ENCODE assay signal across 15 mouse cellular contexts in genomic region chr11:51811230-51811629, GRCm38 (mm10). TPM values are rescaled to one million over a fixed set of nuclear protein-coding genes. Genes with fewer than 3 reads are reported as not detected.
DNase-seq lines count a peak whose midpoint lies in the region; ATAC-seq and TF ChIP-seq lines count a peak whose summit lies in the region.
"Had no signal": no experiment of that assay in that cellular context is flagged by ENCODE, and none has a peak within 500 bp of the region (broad histone marks: within the 10 kb centered on the region; RNA-seq: fewer than 3 reads in every experiment).

No protein-coding gene starts in this region.

- H3K4me3 ChIP-seq in layer of hippocampus, adult 2 months: no peak overlapping the region
- H3K4me3 ChIP-seq: embryonic facial prominence, embryonic 13.5 days; midbrain, embryonic 15.5 days had no signal

- no peaks in the 10 kb centered on the region for H3K27me3 ChIP-seq in Patski
- H3K27me3 ChIP-seq: embryonic facial prominence, embryonic 13.5 days; midbrain, embryonic 15.5 days had no signal

- no peak for DNase-seq in layer of hippocampus, adult 2 months (ENCODE audit: low spot score in 2 of 2)
- DNase-seq in layer of hippocampus, postnatal 14 days (ENCODE audit: low spot score in 2 of 2): no peak
- peak; percentile 44 for DNase-seq in thymus, postnatal 4 days
- DNase-seq in thymus, postnatal 0 days (ENCODE audit: low spot score): no peak
- DNase-seq in Patski (ENCODE audit: low read depth, low spot score): no peak
- no peak for DNase-seq in spleen, postnatal 36 days (ENCODE audit: low spot score in 2 of 2)
- DNase-seq: cerebellum, postnatal 14 days; gastrocnemius, postnatal 25 days; heart, postnatal 10 days; left cerebral cortex, postnatal 4 days had no signal

- H3K27ac ChIP-seq in layer of hippocampus, adult 2 months: no peak overlapping the region
- H3K27ac ChIP-seq: embryonic facial prominence, embryonic 13.5 days; midbrain, embryonic 15.5 days had no signal

- TF ChIP-seq CTCF in layer of hippocampus, adult 2 months (conservative IDR thresholded peaks at IDR 0.05): peak; percentile 65
- TF ChIP-seq CTCF in Patski (IDR thresholded peaks at IDR 0.05): peak; percentile 71

- POLR2A ChIA-PET in Patski (lab: Charles Lee): no interaction called here

- ATAC-seq in Patski: no peak
- no peak for ATAC-seq in granulocyte monocyte progenitor cell, adult 5-6 weeks (replicated peaks; ENCODE audit: poor library complexity, severe bottlenecking)
- ATAC-seq: forebrain, embryonic 14.5 days; inflammation-experienced regulatory T-cells, adult 6 months; midbrain, embryonic 15.5 days had no signal

- CTCF ChIA-PET in Patski (lab: Charles Lee): no interaction called here

- in situ Hi-C loops in Patski (cut with MboI; ENCODE audit: low pct_unique_long_range_greater_than_20kb): no loop called here

RNA-seq across cellular contexts. Expression of gene Jade2, which starts 46.2 kb away (rescaled TPM):
- 10 to 100 TPM; 39.2 to 42.1 TPM for total RNA-seq in layer of hippocampus, adult 2 months (2021)
- 10 to 100 TPM; 14.5 to 15.0 TPM for total RNA-seq in layer of hippocampus, postnatal 14 days (2021)
- 6.8 TPM in 2 replicates for polyA plus RNA-seq in thymus, postnatal 0 days (2015; fragmentation: Nextera tagmentation; extraction: Ambion mirVana)
- polyA plus RNA-seq in Patski (2021): 31.6 TPM
- total RNA-seq in granulocyte monocyte progenitor cell, adult 5-6 weeks (2014; fragmentation: Nextera tagmentation): 6.3 and 9.3 TPM in 2 replicates
- total RNA-seq in granulocyte monocyte progenitor cell, adult 5-6 weeks (2017): 6.6 and 8.5 TPM in 2 replicates

RNA-seq across cellular contexts. Expression of gene Sar1b, which starts 47.7 kb away (rescaled TPM):
- total RNA-seq in layer of hippocampus, adult 2 months (2021): 10 to 100 TPM; 71.7 to 72.0 TPM
- 10 to 100 TPM; 71.8 to 74.5 TPM for total RNA-seq in layer of hippocampus, postnatal 14 days (2021)
- polyA plus RNA-seq in thymus, postnatal 0 days (2015; fragmentation: Nextera tagmentation; extraction: Ambion mirVana): 128 and 132 TPM in 2 replicates
- polyA plus RNA-seq in Patski (2021): 91.0 TPM
- 61.3 and 80.3 TPM in 2 replicates for total RNA-seq in granulocyte monocyte progenitor cell, adult 5-6 weeks (2014; fragmentation: Nextera tagmentation)
- 73.4 and 74.5 TPM in 2 replicates for total RNA-seq in granulocyte monocyte progenitor cell, adult 5-6 weeks (2017)

RNA-seq across cellular contexts. Expression of gene Sec24a, which starts 47.8 kb away (rescaled TPM):
- 10 to 100 TPM; 17.6 to 21.6 TPM for total RNA-seq in layer of hippocampus, adult 2 months (2021)
- 10 to 100 TPM; 23.1 to 23.7 TPM for total RNA-seq in layer of hippocampus, postnatal 14 days (2021)
- 5.8 and 7.0 TPM in 2 replicates for polyA plus RNA-seq in thymus, postnatal 0 days (2015; fragmentation: Nextera tagmentation; extraction: Ambion mirVana)
- 18.8 TPM for polyA plus RNA-seq in Patski (2021)
- 19.9 and 25.1 TPM in 2 replicates for total RNA-seq in granulocyte monocyte progenitor cell, adult 5-6 weeks (2014; fragmentation: Nextera tagmentation)
- 7.0 and 7.7 TPM in 2 replicates for total RNA-seq in granulocyte monocyte progenitor cell, adult 5-6 weeks (2017)
